Mouse (Mus musculus) ES-E14 (cell line): ENCODE data around the gene Borcs7. TPM values are rescaled to one million over a fixed set of nuclear protein-coding genes. Genes with fewer than 3 reads are reported as not detected.

ENCODE experiments used
- DNase-seq: peaks from one replicate; pipeline ENCODE4 v3.0.0-alpha.2; 2013; ENCODE audit warnings: low read depth, low spot score
- H3K27ac ChIP-seq: 2 replicates; pipeline ENCODE4 v1.5.1; 2012; ENCODE audit warnings: low read depth, mild to moderate bottlenecking, low read length, moderate library complexity, mixed read lengths; ENCODE audit not compliant: poor library complexity, insufficient read depth, severe bottlenecking
- H3K36me3 ChIP-seq: 2 replicates; pipeline ENCODE4 v1.6.1; 2012; ENCODE audit warnings: mild to moderate bottlenecking, low read length, moderate library complexity, mixed read lengths; ENCODE audit not compliant: control insufficient read depth, poor library complexity, insufficient read depth, severe bottlenecking
- H3K4me1 ChIP-seq, 2 experiments: fragments of 150-350 bp in 1 of 2; sonication (generic) in 1 of 2; 2 replicates each; pipeline ENCODE4 v1.6.1; 2012; ENCODE audit warnings: low read length in 2 of 2, mild to moderate bottlenecking in 1 of 2, mixed read lengths in 1 of 2; ENCODE audit not compliant: control insufficient read depth in 2 of 2, insufficient read depth in 2 of 2, poor library complexity in 1 of 2
- H3K4me3 ChIP-seq, 2 experiments: fragments of 150-350 bp in 1 of 2; sonication (generic) in 1 of 2; 2 replicates each; pipeline ENCODE4 v1.5.1; 2012; ENCODE audit warnings: low read length in 2 of 2, low read depth in 1 of 2, mild to moderate bottlenecking in 1 of 2, mixed read lengths in 1 of 2; ENCODE audit not compliant: insufficient read depth in 1 of 2, poor library complexity in 1 of 2, severe bottlenecking in 1 of 2
- H3K9ac ChIP-seq: 2 replicates; pipeline ENCODE4 v1.6.1; 2012; ENCODE audit warnings: low read depth, mild to moderate bottlenecking, low read length, mixed read lengths; ENCODE audit not compliant: poor library complexity, insufficient read depth, severe bottlenecking
- H3K9me3 ChIP-seq: fragments of 150-350 bp; sonication (generic); 2 replicates; pipeline ENCODE4 v1.6.1; 2012; ENCODE audit warnings: low read depth, mild to moderate bottlenecking, low read length; ENCODE audit not compliant: control insufficient read depth, insufficient read depth
- CHD2 ChIP-seq: IDR thresholded peaks from 2 replicates; pipeline ENCODE4 v1.6.1; 2014; ENCODE audit warnings: mild to moderate bottlenecking, low read depth, low read length, inconsistent platforms
- HCFC1 ChIP-seq: IDR thresholded peaks from 2 replicates; pipeline ENCODE4 v1.6.1; 2012; ENCODE audit warnings: low read length, inconsistent platforms, borderline replicate concordance; ENCODE audit not compliant: insufficient read depth
- MAFK ChIP-seq: IDR thresholded peaks from 2 replicates; pipeline ENCODE4 v1.6.1; 2014; ENCODE audit warnings: mild to moderate bottlenecking, low read depth, low read length, inconsistent platforms; ENCODE audit not compliant: insufficient read depth
- ZC3H11A ChIP-seq: IDR thresholded peaks from 2 replicates; pipeline ENCODE4 v1.6.1; 2012; ENCODE audit warnings: low read depth, mild to moderate bottlenecking, inconsistent platforms, low read length, borderline replicate concordance
- ZNF384 ChIP-seq: IDR thresholded peaks from 2 replicates; pipeline ENCODE4 v1.6.1; 2012; ENCODE audit warnings: low read depth, low read length, inconsistent platforms
- in situ Hi-C, 2 experiments: fragments of 600-800 bp; cut with MboI; formaldehyde crosslinking; loops; one replicate each; pipeline ENCODE4 v1.15.1; 2025; ENCODE audit warnings: low sequenced_read_pairs in 2 of 2, inconsistent platforms in 1 of 2; ENCODE audit not compliant: unreplicated experiment in 2 of 2
- total RNA-seq: library from RNA; depleted of rRNA; stranded (reverse); fragments of 300-350 nt; gene quantifications from 2 replicates; pipeline ENCODE4 v1.2.3, GENCODE M21; 2012

Borcs7 gene
- total RNA-seq, 1 experiment = 2.1 TPM

- Histone ChIP-seq H3K27ac (peak overlapping the region; percentile 37; the same call in 1 of the 2 replicates), H3K4me3 (no peak overlapping the region), H3K36me3 (peaks cover 6% of the 10 kb centered on the region), H3K9ac (no peak overlapping the region), H3K4me1 (peaks cover 0 to 14% of the 10 kb centered on the region in 2 experiments; a peak in 2 of 4 replicates), H3K9me3 (no peaks in the 10 kb centered on the region)
- DNase-seq = no peak
- in situ Hi-C loops = no loop called here
- no peak for TF ChIP-seq ZC3H11A
- TF ChIP-seq CHD2 = no peak
- TF ChIP-seq MAFK = no peak
- TF ChIP-seq HCFC1 = no peak
- no peak for TF ChIP-seq ZNF384
Observed at GRCm38 (mm10) chr19:46655626-46656025, 34.1 kb upstream of the Borcs7 start.

- Histone ChIP-seq H3K9ac (peak overlapping the region; percentile 41; the same call in 1 of the 2 replicates), H3K27ac (peak overlapping the region; percentile 64), H3K36me3 (peaks cover 6% of the 10 kb centered on the region), H3K4me3 (no peak overlapping the region), H3K4me1 (peaks cover 0 to 14% of the 10 kb centered on the region in 2 experiments; a peak in 2 of 4 replicates), H3K9me3 (no peaks in the 10 kb centered on the region)
- TF ChIP-seq ZC3H11A (no peak), ZNF384 (no peak), MAFK (no peak), HCFC1 (no peak), CHD2 (no peak)
- in situ Hi-C loops = no loop called here
- no peak for DNase-seq
Observed at GRCm38 (mm10) chr19:46656151-46656840, 33.4 kb upstream of the Borcs7 start.

- TF ChIP-seq CHD2 = no peak
- peak; percentile 81 for TF ChIP-seq MAFK
- no peak for TF ChIP-seq HCFC1
- TF ChIP-seq ZC3H11A = no peak
- TF ChIP-seq ZNF384 = peak; percentile 82
- peaks cover 3% of the 10 kb centered on the region for H3K36me3 ChIP-seq
- H3K27ac ChIP-seq = no peak overlapping the region
- no peak overlapping the region for H3K4me3 ChIP-seq
- H3K4me1 ChIP-seq = peaks cover 0 to 14% of the 10 kb centered on the region in 2 experiments; a peak in 2 of 4 replicates
- no peaks in the 10 kb centered on the region for H3K9me3 ChIP-seq
- H3K9ac ChIP-seq = peak overlapping the region; percentile 41; the same call in 1 of the 2 replicates
- peak; percentile 55 for DNase-seq
- in situ Hi-C loops = no loop called here
Observed at GRCm38 (mm10) chr19:46657339-46658020, 32.2 kb upstream of the Borcs7 start.

GRCm38 (mm10) chr19:46658348-46658747 is 31.4 kb upstream of the Borcs7 start:
- DNase-seq = no peak
- TF ChIP-seq HCFC1 (no peak), MAFK (no peak)
- H3K4me3 ChIP-seq = no peak overlapping the region
- H3K9ac ChIP-seq = no peak overlapping the region
- H3K36me3 ChIP-seq = peaks cover 2% of the 10 kb centered on the region
- no peak overlapping the region for H3K27ac ChIP-seq
- peaks cover 0 to 13% of the 10 kb centered on the region in 2 experiments; a peak in 2 of 4 replicates for H3K4me1 ChIP-seq
- no peaks in the 10 kb centered on the region for H3K9me3 ChIP-seq
- in situ Hi-C loops = no loop called here
